Mouse (Mus musculus) forebrain, embryonic 15.5 days (tissue): ENCODE results near the gene Cd24a. TPM values are rescaled to one million over a fixed set of nuclear protein-coding genes. Genes with fewer than 3 reads are reported as not detected.

Experiments
- ATAC-seq: fragments of 200-750 bp; cut with Nextera tagmentation; replicated peaks from 2 replicates; pipeline ENCODE4 v1.8.0; 2017; ENCODE audit warnings: mild to moderate bottlenecking, moderate TSS enrichment, moderate library complexity
- H3K27ac ChIP-seq: fragments of 300-500 bp; sonication (generic); replicated peaks from 2 replicates; pipeline ENCODE4 v1.5.1; 2015; ENCODE audit warnings: mild to moderate bottlenecking, inconsistent platforms
- H3K27me3 ChIP-seq: fragments of 300-500 bp; sonication (generic); 2 replicates; pipeline ENCODE4 v1.6.1; 2015; ENCODE audit warnings: inconsistent platforms
- H3K36me3 ChIP-seq: fragments of 300-500 bp; sonication (generic); 2 replicates; pipeline ENCODE4 v1.6.1; 2015; ENCODE audit warnings: mild to moderate bottlenecking, inconsistent platforms
- H3K4me1 ChIP-seq: fragments of 300-500 bp; sonication (generic); 2 replicates; pipeline ENCODE4 v1.6.1; 2015; ENCODE audit warnings: inconsistent platforms
- H3K4me2 ChIP-seq: fragments of 300-500 bp; sonication (generic); replicated peaks from 2 replicates; pipeline ENCODE4 v1.6.1; 2015; ENCODE audit warnings: mild to moderate bottlenecking, inconsistent platforms
- H3K4me3 ChIP-seq: fragments of 300-500 bp; sonication (generic); 2 replicates; pipeline ENCODE4 v1.5.1; 2015; ENCODE audit warnings: mild to moderate bottlenecking, inconsistent platforms
- H3K9ac ChIP-seq: fragments of 300-500 bp; sonication (generic); replicated peaks from 2 replicates; pipeline ENCODE4 v1.6.1; 2015; ENCODE audit warnings: mild to moderate bottlenecking, inconsistent platforms
- H3K9me3 ChIP-seq: fragments of 300-500 bp; sonication (generic); 2 replicates; pipeline ENCODE4 v1.6.1; 2016; ENCODE audit warnings: inconsistent platforms
- WGBS: fragments of 180-500 bp; shearing (Covaris S2); methylation state at CpG from one replicate; pipeline ENCODE4 v1.1.7; 2015; ENCODE audit warnings: mixed read lengths; 5-methylcytosine and 5-hydroxymethylcytosine counted together
- polyA plus RNA-seq: library from polyadenylated mRNA; unstranded; fragments of >200 nt; fragmentation: Nextera tagmentation; extraction: Ambion mirVana; gene quantifications from 2 replicates; pipeline ENCODE4 v1.2.1, GENCODE M21; 2015

Gene Cd24a
- polyA plus RNA-seq, 1 experiment from 2014 or later = 974 TPM

- Histone ChIP-seq H3K27me3 (no peaks in the 10 kb centered on the region), H3K27ac (no peak overlapping the region), H3K9ac (no peak overlapping the region), H3K36me3 (no peaks in the 10 kb centered on the region), H3K4me3 (no peak overlapping the region), H3K4me1 (no peaks in the 10 kb centered on the region), H3K9me3 (no peaks in the 10 kb centered on the region), H3K4me2 (no peak overlapping the region)
- ATAC-seq = no peak
- WGBS = 91% methylated on average over 5 of the region's 5 CpGs
Observed at GRCm38 (mm10) chr10:43609507-43609906, 31.4 kb downstream of the Cd24a start.

- no peak for ATAC-seq
- H3K4me3 ChIP-seq = no peak overlapping the region
- no peak overlapping the region for H3K9ac ChIP-seq
- H3K27ac ChIP-seq = no peak overlapping the region
- no peaks in the 10 kb centered on the region for H3K9me3 ChIP-seq
- H3K27me3 ChIP-seq = no peaks in the 10 kb centered on the region
- no peak overlapping the region for H3K4me2 ChIP-seq
- no peaks in the 10 kb centered on the region for H3K36me3 ChIP-seq
- WGBS = 90% methylated on average over 2 of the region's 2 CpGs
- no peaks in the 10 kb centered on the region for H3K4me1 ChIP-seq
Observed at GRCm38 (mm10) chr10:43609958-43610357, 31.9 kb downstream of the Cd24a start.

- Histone ChIP-seq H3K4me3 (no peak overlapping the region), H3K4me2 (no peak overlapping the region), H3K9me3 (no peaks in the 10 kb centered on the region), H3K4me1 (no peaks in the 10 kb centered on the region), H3K27me3 (no peaks in the 10 kb centered on the region), H3K36me3 (no peaks in the 10 kb centered on the region), H3K9ac (no peak overlapping the region), H3K27ac (no peak overlapping the region)
- ATAC-seq = no peak
Observed at GRCm38 (mm10) chr10:43611081-43611480, 33.0 kb downstream of the Cd24a start.

- under 1% methylated on average over 6 of the region's 6 CpGs for WGBS
- H3K4me1 ChIP-seq = peaks cover 11% of the 10 kb centered on the region
- no peaks in the 10 kb centered on the region for H3K27me3 ChIP-seq
- peak overlapping the region; percentile 71 for H3K27ac ChIP-seq
- H3K4me2 ChIP-seq = peak overlapping the region; percentile 20; the same call in 1 of the 2 replicates
- H3K9ac ChIP-seq = no peak overlapping the region
- H3K9me3 ChIP-seq = no peaks in the 10 kb centered on the region
- peak; percentile 53 for ATAC-seq
- no peaks in the 10 kb centered on the region for H3K36me3 ChIP-seq
- H3K4me3 ChIP-seq = no peak overlapping the region
Observed at GRCm38 (mm10) chr10:43619059-43619531, 41.0 kb downstream of the Cd24a start.

- Histone ChIP-seq H3K4me1 (peaks cover 11% of the 10 kb centered on the region), H3K9ac (no peak overlapping the region), H3K36me3 (no peaks in the 10 kb centered on the region), H3K9me3 (no peaks in the 10 kb centered on the region), H3K27me3 (no peaks in the 10 kb centered on the region), H3K4me2 (no peak overlapping the region), H3K4me3 (no peak overlapping the region), H3K27ac (no peak overlapping the region)
- ATAC-seq = no peak
- 77% methylated on average over 2 of the region's 2 CpGs for WGBS
Observed at GRCm38 (mm10) chr10:43619939-43620338, 41.9 kb downstream of the Cd24a start.

- ATAC-seq = no peak
- Histone ChIP-seq H3K36me3 (no peaks in the 10 kb centered on the region), H3K27ac (no peak overlapping the region), H3K4me3 (no peak overlapping the region), H3K9me3 (no peaks in the 10 kb centered on the region), H3K4me1 (peaks cover 17% of the 10 kb centered on the region), H3K9ac (no peak overlapping the region), H3K4me2 (no peak overlapping the region), H3K27me3 (no peaks in the 10 kb centered on the region)
- 95% methylated on average over 8 of the region's 8 CpGs for WGBS
Observed at GRCm38 (mm10) chr10:43623510-43623909, 45.4 kb downstream of the Cd24a start.

GRCm38 (mm10) chr10:43624362-43624761 lies 46.3 kb downstream of the Cd24a start:
- Histone ChIP-seq H3K36me3 (no peaks in the 10 kb centered on the region), H3K4me2 (no peak overlapping the region), H3K4me1 (peaks cover 8% of the 10 kb centered on the region), H3K27me3 (no peaks in the 10 kb centered on the region), H3K9me3 (no peaks in the 10 kb centered on the region), H3K27ac (no peak overlapping the region), H3K4me3 (no peak overlapping the region), H3K9ac (no peak overlapping the region)
- ATAC-seq = no peak
- 80% methylated on average over 5 of the region's 5 CpGs for WGBS

GRCm38 (mm10) chr10:43624791-43625398 lies 46.8 kb downstream of the Cd24a start:
- H3K27ac ChIP-seq = peak overlapping the region; percentile 57; the same call in 1 of the 2 replicates
- H3K4me3 ChIP-seq = no peak overlapping the region
- no peaks in the 10 kb centered on the region for H3K9me3 ChIP-seq
- H3K9ac ChIP-seq = no peak overlapping the region
- H3K27me3 ChIP-seq = no peaks in the 10 kb centered on the region
- no peak overlapping the region for H3K4me2 ChIP-seq
- peak; percentile 58; the same call in 1 of the 2 replicates for ATAC-seq
- WGBS = 52% methylated on average over 2 of the region's 2 CpGs
- H3K4me1 ChIP-seq = 0 out of 2 replicates have a peak, but pooled peaks cover 6% of the 10 kb centered on the region
- no peaks in the 10 kb centered on the region for H3K36me3 ChIP-seq

GRCm38 (mm10) chr10:43625578-43625977 lies 47.5 kb downstream of the Cd24a start:
- no peak overlapping the region for H3K4me3 ChIP-seq
- no peaks in the 10 kb centered on the region for H3K27me3 ChIP-seq
- no peak overlapping the region for H3K4me2 ChIP-seq
- 71% methylated on average over 2 of the region's 2 CpGs for WGBS
- H3K36me3 ChIP-seq = no peaks in the 10 kb centered on the region
- no peak for ATAC-seq
- peaks cover 6% of the 10 kb centered on the region; the same call in 1 of the 2 replicates for H3K4me1 ChIP-seq
- peak overlapping the region; percentile 57; the same call in 1 of the 2 replicates for H3K27ac ChIP-seq
- H3K9ac ChIP-seq = no peak overlapping the region
- no peaks in the 10 kb centered on the region for H3K9me3 ChIP-seq

DNA sequence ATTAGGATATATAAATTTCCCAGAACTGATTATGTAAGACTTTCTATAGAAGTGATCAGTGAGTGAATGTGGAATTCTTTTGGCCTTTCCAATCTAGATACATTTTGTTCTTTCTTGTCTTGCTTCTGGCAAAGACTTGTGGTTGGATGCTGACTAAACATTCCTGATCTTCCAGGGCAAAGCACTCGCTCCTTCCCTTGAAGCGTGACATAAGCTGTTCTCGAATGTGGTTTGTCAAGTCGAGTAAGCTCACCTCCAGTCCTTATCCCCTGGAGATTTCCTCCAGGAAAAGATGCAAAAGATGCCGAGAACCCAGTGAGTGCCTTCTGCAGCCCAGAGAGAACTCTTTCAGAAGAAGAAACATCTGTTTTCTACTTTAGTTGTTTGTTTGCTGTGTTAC lies 51.1 kb downstream of the Cd24a start:
- H3K4me1 ChIP-seq = peaks cover 19% of the 10 kb centered on the region; the same call in 1 of the 2 replicates
- H3K9me3 ChIP-seq = no peaks in the 10 kb centered on the region
- no peak overlapping the region for H3K4me2 ChIP-seq
- 82% methylated on average over 5 of the region's 5 CpGs for WGBS
- no peaks in the 10 kb centered on the region for H3K36me3 ChIP-seq
- H3K27ac ChIP-seq = no peak overlapping the region
- ATAC-seq = no peak
- H3K4me3 ChIP-seq = no peak overlapping the region
- H3K9ac ChIP-seq = no peak overlapping the region
- no peaks in the 10 kb centered on the region for H3K27me3 ChIP-seq

DNA sequence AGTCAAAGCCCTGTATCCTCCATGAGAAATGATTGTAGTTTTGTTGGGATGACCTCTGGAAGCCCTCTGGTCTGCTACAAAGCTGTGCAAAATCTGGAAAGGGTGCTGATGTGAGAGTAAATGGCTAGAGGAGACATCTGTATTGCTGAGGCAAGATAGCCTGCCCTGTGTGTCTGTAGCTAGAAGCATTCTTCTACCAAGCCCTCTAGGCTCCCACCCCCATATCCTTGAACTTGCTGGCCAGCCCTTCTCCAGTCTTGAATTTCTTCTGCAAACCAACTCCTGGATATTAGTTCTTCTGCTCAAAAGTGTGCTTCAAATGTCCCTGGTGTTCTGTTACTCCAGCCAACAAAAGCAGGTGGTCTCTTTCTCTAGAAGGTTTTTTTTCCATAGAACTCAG lies 51.8 kb downstream of the Cd24a start:
- Histone ChIP-seq H3K36me3 (no peaks in the 10 kb centered on the region), H3K27me3 (no peaks in the 10 kb centered on the region), H3K9ac (no peak overlapping the region), H3K4me3 (no peak overlapping the region), H3K4me2 (no peak overlapping the region), H3K9me3 (no peaks in the 10 kb centered on the region), H3K4me1 (peaks cover 19% of the 10 kb centered on the region; the same call in 1 of the 2 replicates), H3K27ac (no peak overlapping the region)
- ATAC-seq = no peak

DNA sequence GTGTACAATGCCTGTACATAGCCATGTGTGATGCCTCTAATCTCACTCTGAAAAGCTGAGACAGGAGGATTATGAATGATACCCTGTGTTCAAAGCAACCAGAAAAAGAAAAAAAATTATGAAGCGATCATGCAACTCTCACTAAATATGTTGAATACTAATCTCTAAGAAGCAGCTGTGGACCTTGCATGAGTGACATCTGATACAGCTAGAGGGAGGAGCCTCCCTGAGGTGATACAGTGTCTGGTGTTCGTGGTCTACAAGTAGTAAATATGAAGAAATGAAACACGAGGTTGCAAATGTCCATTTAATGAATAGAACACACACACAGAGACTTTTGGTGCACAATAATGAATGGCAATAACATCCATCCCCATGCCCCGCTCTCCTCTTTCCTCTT lies 52.5 kb downstream of the Cd24a start:
- Histone ChIP-seq H3K9me3 (no peaks in the 10 kb centered on the region), H3K36me3 (no peaks in the 10 kb centered on the region), H3K4me1 (peaks cover 13% of the 10 kb centered on the region; the same call in 1 of the 2 replicates), H3K27me3 (no peaks in the 10 kb centered on the region), H3K4me3 (no peak overlapping the region), H3K4me2 (no peak overlapping the region), H3K27ac (no peak overlapping the region), H3K9ac (no peak overlapping the region)
- peak; percentile 39; the same call in 1 of the 2 replicates for ATAC-seq
- 81% methylated on average over 4 of the region's 4 CpGs for WGBS

- H3K4me2 ChIP-seq = no peak overlapping the region
- H3K36me3 ChIP-seq = no peaks in the 10 kb centered on the region
- peak overlapping the region; percentile 79 for H3K27ac ChIP-seq
- H3K9ac ChIP-seq = no peak overlapping the region
- H3K9me3 ChIP-seq = no peaks in the 10 kb centered on the region
- no peaks in the 10 kb centered on the region for H3K27me3 ChIP-seq
- no peak overlapping the region for H3K4me3 ChIP-seq
- peaks cover 12% of the 10 kb centered on the region; the same call in 1 of the 2 replicates for H3K4me1 ChIP-seq
- ATAC-seq = peak; percentile 88
Observed at GRCm38 (mm10) chr10:43631049-43631448, 53.0 kb downstream of the Cd24a start.
